Mouse (Mus musculus) forebrain, embryonic 16.5 days (tissue): ENCODE results near the gene Aph1a. TPM values are rescaled to one million over a fixed set of nuclear protein-coding genes. Genes with fewer than 3 reads are reported as not detected.

Source experiments
- ATAC-seq: fragments of 200-750 bp; cut with Nextera tagmentation; 2 replicates; pipeline ENCODE4 v1.8.0; 2017; ENCODE audit warnings: mild to moderate bottlenecking, moderate library complexity
- H3K27ac ChIP-seq: fragments of 300-500 bp; sonication (generic); 2 replicates; pipeline ENCODE4 v1.5.1; 2014; ENCODE audit warnings: low read length, control low read depth
- H3K27me3 ChIP-seq: fragments of 300-500 bp; sonication (generic); replicated peaks from 2 replicates; pipeline ENCODE4 v1.6.1; 2014; ENCODE audit warnings: low read length; ENCODE audit not compliant: control insufficient read depth, insufficient read depth
- H3K36me3 ChIP-seq: fragments of 300-500 bp; sonication (generic); 2 replicates; pipeline ENCODE4 v1.6.1; 2014; ENCODE audit not compliant: control insufficient read depth, insufficient read depth
- H3K4me1 ChIP-seq: fragments of 300-500 bp; sonication (generic); replicated peaks from 2 replicates; pipeline ENCODE4 v1.6.1; 2014; ENCODE audit warnings: low read length; ENCODE audit not compliant: control insufficient read depth, insufficient read depth
- H3K4me2 ChIP-seq: fragments of 300-500 bp; sonication (generic); 2 replicates; pipeline ENCODE4 v1.6.1; 2014; ENCODE audit warnings: mild to moderate bottlenecking, low read length, control low read depth
- H3K4me3 ChIP-seq: fragments of 300-500 bp; sonication (generic); replicated peaks from 2 replicates; pipeline ENCODE4 v1.5.1; 2014; ENCODE audit warnings: mild to moderate bottlenecking, low read length, control low read depth
- H3K9ac ChIP-seq: fragments of 300-500 bp; sonication (generic); replicated peaks from 2 replicates; pipeline ENCODE4 v1.6.1; 2014; ENCODE audit warnings: low read depth, low read length, control low read depth
- H3K9me3 ChIP-seq: fragments of 300-500 bp; sonication (generic); 2 replicates; pipeline ENCODE4 v1.6.1; 2016; ENCODE audit warnings: low read length; ENCODE audit not compliant: control insufficient read depth
- WGBS: fragments of 180-500 bp; shearing (Covaris S2); extraction: QIAGEN DNeasy Blood & Tissue Kit; methylation state at CpG from one replicate; pipeline ENCODE4 v1.1.7; 2014; 5-methylcytosine and 5-hydroxymethylcytosine counted together
- polyA plus RNA-seq: library from polyadenylated mRNA; unstranded; fragments of >200 nt; fragmentation: Nextera tagmentation; extraction: Ambion mirVana; gene quantifications from 2 replicates; pipeline ENCODE4 v1.2.1, GENCODE M21; 2015

Aph1a gene
- polyA plus RNA-seq, 1 experiment from 2014 or later = 35.6 TPM

DNA sequence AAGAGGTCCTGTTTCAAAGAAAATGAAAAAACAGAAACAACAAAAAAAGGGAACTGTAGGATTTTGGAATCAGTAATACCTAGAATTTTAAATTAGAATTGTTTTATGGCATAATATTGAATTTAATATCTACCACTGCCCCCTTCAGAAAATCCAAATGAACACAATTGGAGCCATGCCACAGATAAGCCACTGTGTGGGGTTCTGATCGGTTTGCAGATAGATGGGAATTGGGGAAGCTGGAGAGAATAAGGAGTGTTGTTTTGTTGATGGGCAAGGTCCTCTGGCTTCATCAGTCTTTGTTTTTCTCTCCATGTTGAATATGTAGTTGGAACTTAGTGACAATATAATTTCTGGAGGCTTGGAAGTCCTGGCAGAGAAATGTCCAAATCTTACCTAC, 40.7 kb downstream of the Aph1a start:
- H3K27me3 ChIP-seq = no peaks in the 10 kb centered on the region
- ATAC-seq = no peak
- H3K9ac ChIP-seq = no peak overlapping the region
- peaks cover 26% of the 10 kb centered on the region for H3K36me3 ChIP-seq
- peaks cover 8% of the 10 kb centered on the region for H3K4me1 ChIP-seq
- H3K27ac ChIP-seq = no peak overlapping the region
- WGBS = 93% methylated on average over 1 of the region's 1 CpGs
- no peak overlapping the region for H3K4me2 ChIP-seq
- no peak overlapping the region for H3K4me3 ChIP-seq
- H3K9me3 ChIP-seq = no peaks in the 10 kb centered on the region

DNA sequence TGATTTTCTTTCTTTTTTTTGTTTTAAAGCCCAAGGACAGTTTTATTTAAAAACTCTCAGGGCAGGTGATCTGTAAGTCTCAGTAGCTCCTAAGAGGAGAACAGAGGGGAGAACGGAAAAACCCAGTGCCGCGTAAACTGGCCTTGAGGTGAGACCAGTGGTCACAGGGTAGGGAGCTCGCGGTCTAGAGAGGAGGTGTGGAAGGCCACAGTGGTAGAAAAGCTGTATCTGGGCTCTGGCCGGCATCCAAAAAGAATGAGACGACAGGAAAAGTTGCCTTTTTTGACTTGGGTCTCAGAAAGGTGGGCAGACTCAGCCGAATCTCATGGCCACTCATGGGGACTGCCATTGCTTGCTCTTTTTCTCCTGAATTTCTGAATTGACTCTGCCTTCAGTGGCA, 44.4 kb downstream of the Aph1a start:
- Histone ChIP-seq H3K36me3 (peaks cover 29% of the 10 kb centered on the region), H3K4me3 (no peak overlapping the region), H3K4me1 (no peaks in the 10 kb centered on the region), H3K27me3 (no peaks in the 10 kb centered on the region), H3K9me3 (no peaks in the 10 kb centered on the region), H3K27ac (no peak overlapping the region), H3K4me2 (no peak overlapping the region), H3K9ac (no peak overlapping the region)
- 95% methylated on average over 8 of the region's 8 CpGs for WGBS
- no peak for ATAC-seq

DNA sequence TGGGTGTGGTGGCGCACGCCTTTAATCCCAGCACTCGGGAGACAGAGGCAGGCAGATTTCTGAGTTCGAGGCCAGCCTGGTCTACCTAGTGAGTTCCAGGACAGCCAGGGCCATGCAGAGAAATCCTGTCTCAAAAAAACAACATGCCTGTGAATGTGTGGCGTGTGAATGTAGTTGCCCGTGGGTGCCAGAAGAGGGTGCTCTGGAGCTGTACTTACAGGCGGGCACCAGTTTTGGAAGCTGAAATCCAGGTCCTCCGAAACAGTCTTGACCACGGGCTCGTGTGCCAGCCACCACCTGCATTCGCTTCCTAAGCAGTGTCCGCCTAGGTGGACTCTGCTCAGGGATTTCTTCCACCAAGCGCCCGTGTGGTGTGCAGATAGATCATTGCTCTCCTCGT, 45.1 kb downstream of the Aph1a start:
- Histone ChIP-seq H3K9ac (no peak overlapping the region), H3K36me3 (peaks cover 29% of the 10 kb centered on the region), H3K4me1 (no peaks in the 10 kb centered on the region), H3K27me3 (no peaks in the 10 kb centered on the region), H3K4me2 (no peak overlapping the region), H3K9me3 (no peaks in the 10 kb centered on the region), H3K4me3 (no peak overlapping the region), H3K27ac (no peak overlapping the region)
- WGBS = 93% methylated on average over 15 of the region's 15 CpGs
- ATAC-seq = no peak

DNA sequence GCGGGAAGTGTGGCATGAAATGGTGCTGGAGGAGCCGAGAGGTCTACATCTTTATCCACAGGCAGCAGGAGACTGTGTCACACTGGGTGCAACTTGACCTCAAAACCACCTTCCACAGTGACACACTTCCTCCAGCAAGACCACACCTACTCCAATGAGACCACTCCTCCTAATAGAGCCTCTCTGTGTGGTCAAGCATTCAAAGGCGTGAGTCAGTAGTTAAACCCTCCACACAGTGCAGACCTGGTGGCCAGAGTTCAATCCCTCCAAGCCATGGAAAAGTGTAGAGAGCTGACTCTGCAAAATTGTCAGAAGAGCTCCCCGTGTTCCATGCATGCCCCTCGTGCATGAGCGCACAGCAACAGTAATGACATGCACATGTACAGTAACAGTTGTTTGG, 49.0 kb downstream of the Aph1a start:
- Histone ChIP-seq H3K4me1 (no peaks in the 10 kb centered on the region), H3K36me3 (peaks cover 15% of the 10 kb centered on the region), H3K27me3 (no peaks in the 10 kb centered on the region), H3K9ac (no peak overlapping the region), H3K9me3 (no peaks in the 10 kb centered on the region), H3K4me2 (no peak overlapping the region), H3K27ac (no peak overlapping the region), H3K4me3 (no peak overlapping the region)
- no peak for ATAC-seq
- 78% methylated on average over 6 of the region's 6 CpGs for WGBS

DNA sequence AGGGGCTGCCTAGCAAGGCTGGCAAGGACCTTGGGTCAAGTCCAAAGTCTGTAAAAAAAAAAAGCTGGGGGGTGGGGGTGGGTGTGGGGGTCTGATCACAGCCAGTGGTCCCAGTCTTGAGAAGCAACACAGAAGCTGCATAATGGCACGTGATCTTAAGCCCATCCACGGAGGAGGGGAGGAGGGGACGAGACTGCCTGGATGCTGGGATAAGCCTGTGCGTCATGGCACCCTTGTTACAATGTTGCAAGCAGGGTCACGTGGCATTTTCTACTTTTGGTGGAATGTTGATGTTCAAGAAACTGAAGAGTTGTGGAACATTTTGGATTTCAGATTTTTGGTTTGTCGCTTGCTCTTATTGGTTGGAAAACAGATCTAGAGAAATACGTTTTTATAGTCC, 49.5 kb downstream of the Aph1a start:
- H3K27ac ChIP-seq = no peak overlapping the region
- H3K4me3 ChIP-seq = no peak overlapping the region
- no peaks in the 10 kb centered on the region for H3K27me3 ChIP-seq
- peaks cover 11% of the 10 kb centered on the region for H3K36me3 ChIP-seq
- H3K9me3 ChIP-seq = no peaks in the 10 kb centered on the region
- 94% methylated on average over 7 of the region's 7 CpGs for WGBS
- H3K9ac ChIP-seq = no peak overlapping the region
- no peak overlapping the region for H3K4me2 ChIP-seq
- no peak for ATAC-seq
- H3K4me1 ChIP-seq = no peaks in the 10 kb centered on the region

DNA sequence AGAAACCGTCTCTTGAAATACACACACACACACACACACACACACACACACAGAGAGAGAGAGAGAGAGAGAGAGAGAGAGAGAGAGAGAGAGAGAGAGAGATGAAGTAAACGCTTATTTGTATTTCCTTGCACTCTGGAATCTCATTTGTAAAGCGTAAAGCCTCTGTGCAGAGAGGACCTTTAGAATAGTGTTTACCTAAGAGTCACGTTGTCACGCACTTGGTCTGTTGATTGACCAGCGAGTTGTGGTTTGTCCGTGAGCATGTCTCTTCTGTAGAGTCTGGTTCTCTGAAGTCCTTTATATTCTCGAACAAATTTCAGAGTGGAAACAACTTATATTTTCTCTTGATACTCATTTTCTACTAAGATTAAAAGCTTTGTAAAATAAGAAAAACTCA, 51.0 kb downstream of the Aph1a start:
- WGBS = 90% methylated on average over 8 of the region's 8 CpGs
- H3K9ac ChIP-seq = no peak overlapping the region
- H3K27ac ChIP-seq = no peak overlapping the region
- no peak overlapping the region for H3K4me3 ChIP-seq
- ATAC-seq = no peak
- H3K9me3 ChIP-seq = no peaks in the 10 kb centered on the region
- no peaks in the 10 kb centered on the region for H3K27me3 ChIP-seq
- H3K4me1 ChIP-seq = no peaks in the 10 kb centered on the region
- H3K4me2 ChIP-seq = no peak overlapping the region
- H3K36me3 ChIP-seq = peaks cover 3% of the 10 kb centered on the region

DNA sequence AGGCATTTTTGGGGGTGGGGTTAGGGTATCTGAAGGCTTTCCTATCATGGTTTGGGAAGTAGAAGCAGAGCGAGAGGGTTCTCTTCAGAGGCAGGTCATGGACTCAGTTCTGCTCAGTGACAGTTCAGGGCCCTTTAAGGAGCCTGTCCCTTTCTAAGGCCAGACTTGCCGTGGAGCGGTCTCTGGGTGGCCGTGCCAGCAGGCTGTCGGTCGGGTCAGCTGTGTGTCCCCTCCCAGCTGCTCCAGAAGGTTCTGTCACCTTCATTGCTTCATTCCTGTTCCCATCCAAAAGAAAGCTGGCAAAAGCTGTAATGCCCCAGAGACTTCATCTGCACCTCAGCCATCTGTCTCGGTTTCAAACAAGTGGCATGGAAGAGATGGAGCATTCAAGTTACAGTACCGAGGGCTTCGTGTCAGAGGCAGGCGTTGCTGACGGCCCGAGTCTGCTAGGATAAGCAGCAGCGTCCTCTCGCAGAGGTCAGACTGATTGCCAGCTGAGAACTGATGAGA, 52.0 kb downstream of the Aph1a start:
- Histone ChIP-seq H3K9me3 (no peaks in the 10 kb centered on the region), H3K27me3 (no peaks in the 10 kb centered on the region), H3K4me1 (no peaks in the 10 kb centered on the region), H3K4me2 (no peak overlapping the region), H3K36me3 (no peaks in the 10 kb centered on the region; the same call in 1 of the 2 replicates), H3K27ac (no peak overlapping the region), H3K4me3 (no peak overlapping the region), H3K9ac (no peak overlapping the region)
- no peak for ATAC-seq
- 70% methylated on average over 14 of the region's 14 CpGs for WGBS

Other genes starting within 250 kb of the Aph1a start
- gene Mcl1, start 235.2 kb upstream of the Aph1a start, polyA plus RNA-seq = 43.4 and 48.3 TPM in 2 replicates
- 0.48 and 1.2 TPM in 2 replicates for gene Adamtsl4, start 206.1 kb upstream of the Aph1a start, polyA plus RNA-seq
- 7.9 and 11.0 TPM in 2 replicates for gene Ecm1, start 154.4 kb upstream of the Aph1a start, polyA plus RNA-seq
- gene Tars2, start 133.8 kb upstream of the Aph1a start, polyA plus RNA-seq = 49.5 and 53.0 TPM in 2 replicates
- gene Rprd2, start 75.1 kb upstream of the Aph1a start, polyA plus RNA-seq = 23.5 and 29.0 TPM in 2 replicates
- gene Prpf3, start 38.1 kb upstream of the Aph1a start, polyA plus RNA-seq = 47.2 and 49.1 TPM in 2 replicates
- 243 and 277 TPM in 2 replicates for gene Mrps21, start 22.4 kb upstream of the Aph1a start, polyA plus RNA-seq
- 4.1 and 5.7 TPM in 2 replicates for gene Ciart, start 11.7 kb upstream of the Aph1a start, polyA plus RNA-seq
- gene BC028528, start 2.0 kb upstream of the Aph1a start, polyA plus RNA-seq = 13.8 and 14.4 TPM in 2 replicates
- 9.4 and 10.2 TPM in 2 replicates for gene Car14, start 10.7 kb downstream of the Aph1a start, polyA plus RNA-seq
- 185 and 205 TPM in 2 replicates for gene Anp32e, start 35.3 kb downstream of the Aph1a start, polyA plus RNA-seq
- gene Plekho1, start 102.0 kb downstream of the Aph1a start, polyA plus RNA-seq = 71.4 and 74.9 TPM in 2 replicates
- 55.3 and 57.4 TPM in 2 replicates for gene Vps45, start 164.5 kb downstream of the Aph1a start, polyA plus RNA-seq
- 8.8 and 9.3 TPM in 2 replicates for gene Otud7b, start 210.6 kb downstream of the Aph1a start, polyA plus RNA-seq